Mouse (Mus musculus) thymus, adult 2 months (tissue): ENCODE results near the gene Kif1a. TPM values are rescaled to one million over a fixed set of nuclear protein-coding genes. Genes with fewer than 3 reads are reported as not detected.

Source experiments
- DNase-seq: peaks from one replicate; pipeline ENCODE4 v3.0.0; 2021
- H3K27ac ChIP-seq: fragments of 200-500 bp; 2 replicates; pipeline ENCODE4 v1.5.1; 2012; ENCODE audit warnings: low read length, control low read depth; ENCODE audit not compliant: control insufficient read depth, insufficient read depth
- H3K27me3 ChIP-seq: fragments of 200-500 bp; 2 replicates; pipeline ENCODE4 v1.6.1; 2012; ENCODE audit warnings: mild to moderate bottlenecking, low read length, moderate library complexity, mixed read lengths; ENCODE audit not compliant: control insufficient read depth, insufficient read depth
- H3K36me3 ChIP-seq: fragments of 200-500 bp; 2 replicates; pipeline ENCODE4 v1.6.1; 2012; ENCODE audit warnings: mild to moderate bottlenecking, low read length, moderate library complexity; ENCODE audit not compliant: control insufficient read depth, insufficient read depth
- H3K4me1 ChIP-seq: fragments of 200-500 bp; replicated peaks from 2 replicates; pipeline ENCODE4 v1.6.1; 2012; ENCODE audit warnings: low read length; ENCODE audit not compliant: control insufficient read depth, insufficient read depth
- H3K4me3 ChIP-seq: fragments of 200-500 bp; 2 replicates; pipeline ENCODE4 v1.5.1; 2012; ENCODE audit warnings: mild to moderate bottlenecking, low read length, control low read depth, moderate library complexity; ENCODE audit not compliant: control insufficient read depth, insufficient read depth
- CTCF ChIP-seq: fragments of 200-500 bp; IDR thresholded peaks from 2 replicates; pipeline ENCODE4 v1.5.1; 2012; ENCODE audit warnings: mild to moderate bottlenecking, control low read depth, low read length, moderate library complexity, borderline replicate concordance; ENCODE audit not compliant: control insufficient read depth, poor library complexity, insufficient read depth; ENCODE audit errors: extremely low read depth
- POLR2A ChIP-seq: fragments of 200-500 bp; IDR thresholded peaks from 2 replicates; pipeline ENCODE4 v1.6.1; 2012; ENCODE audit warnings: mild to moderate bottlenecking, low read length, control low read depth, moderate library complexity; ENCODE audit not compliant: control insufficient read depth, poor library complexity, insufficient read depth; ENCODE audit errors: extremely low read depth
- WGBS: fragments of 180-500 bp; shearing (Covaris S2); methylation state at CpG from one replicate; pipeline ENCODE4 v1.1.7; 2018; 5-methylcytosine and 5-hydroxymethylcytosine counted together
- polyA plus RNA-seq: library from polyadenylated mRNA; depleted of rRNA; stranded (reverse); fragments of >200 nt; gene quantifications from 2 replicates; pipeline ENCODE4 v1.2.3, GENCODE M21; 2012

The Kif1a gene
- polyA plus RNA-seq, 1 experiment = 2.0 TPM

DNA sequence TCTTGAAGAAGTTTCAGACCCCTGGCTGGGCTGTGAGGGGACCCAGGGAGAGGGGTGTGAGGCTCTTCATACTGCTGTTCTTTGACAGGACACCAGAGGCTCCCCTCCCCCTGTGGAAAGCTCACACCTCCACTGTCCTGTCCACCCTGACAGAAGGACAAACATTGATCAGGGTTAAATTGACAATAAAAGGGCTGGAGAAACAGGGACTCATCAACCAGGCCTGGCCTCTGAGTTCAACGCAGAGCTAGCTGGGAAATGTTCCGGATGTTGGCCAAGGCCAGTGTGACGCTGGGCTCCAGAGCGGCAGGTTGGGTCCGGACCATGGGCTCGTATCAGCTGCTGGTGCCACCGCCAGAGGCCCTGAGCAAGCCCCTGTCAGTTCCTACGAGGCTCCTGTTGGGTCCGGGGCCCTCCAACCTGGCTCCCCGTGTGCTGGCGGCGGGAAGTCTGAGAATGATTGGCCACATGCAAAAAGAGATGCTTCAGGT is 33.3 kb upstream of the Kif1a start, which contains the start of gene Agxt:
Gene Agxt (plus strand): TSS at position 205 of the 491 bp plus-strand sequence.
- DNase-seq = no peak
- Histone ChIP-seq H3K4me1 (no peaks in the 10 kb centered on the region), H3K27me3 (no peaks in the 10 kb centered on the region), H3K4me3 (no peak within 1 kb of the TSS), H3K27ac (no peak within 1 kb of the TSS), H3K36me3 (no peaks in the 10 kb centered on the region)
- TF ChIP-seq CTCF (no peak), POLR2A (no peak)
- 89% methylated on average over 12 of the region's 12 CpGs for WGBS

DNA sequence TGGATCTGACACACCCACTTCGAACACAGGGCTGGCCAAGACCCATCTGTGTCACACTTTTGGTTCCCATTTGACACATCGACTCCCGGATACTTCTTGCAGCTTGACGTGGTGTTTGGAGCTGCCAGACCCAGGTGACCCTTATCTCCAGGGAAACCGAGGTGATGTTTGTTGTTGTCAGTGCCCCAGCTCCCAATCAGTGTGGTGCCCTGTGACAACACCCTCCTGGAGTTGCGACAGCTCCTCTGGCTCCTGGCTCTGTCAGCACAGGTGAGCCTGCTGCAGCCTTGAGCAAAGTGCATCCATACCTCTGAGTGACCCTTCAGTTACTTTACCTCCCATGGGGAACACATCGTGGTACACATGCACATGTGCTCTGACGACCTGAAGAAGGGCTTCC is 30.9 kb upstream of the Kif1a start:
- no peak overlapping the region for H3K4me3 ChIP-seq
- no peaks in the 10 kb centered on the region for H3K4me1 ChIP-seq
- H3K36me3 ChIP-seq = no peaks in the 10 kb centered on the region
- no peak overlapping the region for H3K27ac ChIP-seq
- no peaks in the 10 kb centered on the region for H3K27me3 ChIP-seq
- DNase-seq = no peak
- 72% methylated on average over 8 of the region's 8 CpGs for WGBS
- no peak for TF ChIP-seq POLR2A
- no peak for TF ChIP-seq CTCF

DNA sequence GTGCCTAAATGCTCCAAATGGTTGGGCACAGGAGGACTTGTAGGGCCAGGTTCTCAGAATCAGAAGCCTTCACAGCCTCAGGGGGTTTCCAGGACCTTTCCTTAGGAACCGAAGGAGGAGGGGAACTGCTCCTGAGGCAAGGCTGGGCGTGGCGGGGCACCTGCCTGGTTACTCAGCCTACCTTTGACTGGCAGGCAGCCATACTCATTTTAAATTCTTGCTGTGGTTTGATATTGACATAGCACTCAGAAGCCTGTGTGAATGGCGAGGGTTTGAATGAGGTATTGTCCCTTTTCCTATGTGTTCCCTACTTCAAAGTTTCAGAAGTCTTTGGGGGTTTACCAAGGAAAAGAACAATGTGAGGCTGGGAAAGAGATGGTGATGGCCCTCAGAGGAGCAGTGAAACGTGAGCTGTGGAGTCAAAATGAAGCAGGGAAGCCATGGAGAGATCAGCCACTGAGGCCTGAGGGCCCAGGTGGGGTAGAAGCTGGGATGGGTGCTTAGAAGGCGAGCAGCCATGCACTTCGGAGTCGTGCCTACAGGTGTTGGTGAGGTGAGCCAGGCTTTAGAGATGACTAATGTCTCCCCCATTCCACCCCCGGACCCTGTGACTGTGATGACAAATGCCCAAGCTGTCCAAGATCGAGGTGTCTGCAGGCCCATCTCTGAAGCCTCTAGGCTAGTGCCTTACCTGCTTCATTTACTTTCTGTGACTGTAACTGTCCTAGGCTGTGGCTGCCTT is 28.7 kb upstream of the Kif1a start:
- no peaks in the 10 kb centered on the region for H3K4me1 ChIP-seq
- H3K27ac ChIP-seq = no peak overlapping the region
- DNase-seq = no peak
- TF ChIP-seq CTCF (no peak), POLR2A (no peak)
- no peak overlapping the region for H3K4me3 ChIP-seq
- H3K27me3 ChIP-seq = no peaks in the 10 kb centered on the region
- H3K36me3 ChIP-seq = no peaks in the 10 kb centered on the region
- 82% methylated on average over 10 of the region's 10 CpGs for WGBS

DNA sequence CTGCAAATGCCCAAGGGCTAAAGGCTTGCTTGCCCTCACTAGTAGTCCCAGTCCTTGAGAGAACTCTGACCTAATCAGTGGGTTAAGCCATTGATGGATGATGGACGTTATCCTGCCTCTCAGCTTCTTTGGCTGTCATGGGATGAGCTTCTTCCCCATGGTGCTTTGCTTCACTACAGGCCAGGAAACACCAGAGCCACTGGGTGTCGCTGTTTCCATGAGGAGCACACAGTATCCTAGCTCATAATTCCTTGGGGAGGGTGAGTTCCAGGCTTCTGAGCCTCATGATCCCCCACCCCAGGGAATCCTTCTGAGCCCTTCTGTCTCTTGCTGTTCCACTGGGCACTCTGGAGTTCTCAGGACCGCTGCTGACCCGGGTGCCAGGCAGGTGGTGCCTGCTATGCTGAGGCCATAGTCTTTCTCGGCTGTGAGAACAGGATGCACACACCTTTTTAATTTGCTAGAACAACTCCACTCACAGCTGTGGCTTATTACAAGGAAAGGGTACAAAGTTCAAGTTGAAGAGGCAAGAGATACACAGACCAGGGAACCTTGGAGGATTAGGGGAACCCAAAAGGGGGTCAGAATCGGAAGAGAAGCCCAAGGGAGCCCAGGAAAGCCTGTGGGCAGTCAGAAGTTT is 27.1 kb upstream of the Kif1a start:
- no peaks in the 10 kb centered on the region for H3K4me1 ChIP-seq
- DNase-seq = no peak
- TF ChIP-seq CTCF (no peak), POLR2A (no peak)
- H3K4me3 ChIP-seq = no peak overlapping the region
- H3K36me3 ChIP-seq = no peaks in the 10 kb centered on the region
- H3K27ac ChIP-seq = no peak overlapping the region
- whole genome bisulfite sequencing = 44% methylated on average over 6 of the region's 6 CpGs
- H3K27me3 ChIP-seq = no peaks in the 10 kb centered on the region

GRCm38 (mm10) chr1:93128209-93128608 is 26.5 kb upstream of the Kif1a start:
- Histone ChIP-seq H3K4me1 (no peaks in the 10 kb centered on the region), H3K27ac (no peak overlapping the region), H3K27me3 (no peaks in the 10 kb centered on the region), H3K36me3 (no peaks in the 10 kb centered on the region), H3K4me3 (no peak overlapping the region)
- TF ChIP-seq CTCF = no peak
- no peak for TF ChIP-seq POLR2A
- DNase-seq = no peak
- 91% methylated on average over 8 of the region's 8 CpGs for WGBS

DNA sequence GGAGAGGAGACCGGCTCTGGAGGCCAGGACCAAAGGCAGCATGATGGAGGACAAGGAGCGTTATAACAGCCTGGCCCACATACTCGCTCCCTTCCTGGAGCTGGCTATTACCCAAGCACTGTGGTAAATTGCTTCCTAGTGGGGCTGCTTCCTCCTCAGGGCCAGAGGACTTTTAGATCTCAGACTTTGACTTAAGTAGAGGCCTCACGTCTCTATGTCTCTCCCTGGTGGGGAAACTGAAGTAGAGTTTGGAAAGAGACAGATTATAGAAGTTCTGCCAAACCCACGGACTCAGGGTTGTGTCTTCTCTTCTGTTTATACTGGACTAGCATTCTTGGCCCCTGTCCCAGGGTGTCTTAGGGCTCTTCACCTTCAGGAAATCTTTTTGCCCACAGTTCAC is 23.5 kb upstream of the Kif1a start:
- H3K4me3 ChIP-seq = no peak overlapping the region
- H3K36me3 ChIP-seq = no peaks in the 10 kb centered on the region
- no peak for TF ChIP-seq CTCF
- TF ChIP-seq POLR2A = no peak
- H3K27me3 ChIP-seq = no peaks in the 10 kb centered on the region
- H3K27ac ChIP-seq = no peak overlapping the region
- no peaks in the 10 kb centered on the region for H3K4me1 ChIP-seq
- DNase-seq = no peak
- 21% methylated on average over 5 of the region's 5 CpGs for WGBS

DNA sequence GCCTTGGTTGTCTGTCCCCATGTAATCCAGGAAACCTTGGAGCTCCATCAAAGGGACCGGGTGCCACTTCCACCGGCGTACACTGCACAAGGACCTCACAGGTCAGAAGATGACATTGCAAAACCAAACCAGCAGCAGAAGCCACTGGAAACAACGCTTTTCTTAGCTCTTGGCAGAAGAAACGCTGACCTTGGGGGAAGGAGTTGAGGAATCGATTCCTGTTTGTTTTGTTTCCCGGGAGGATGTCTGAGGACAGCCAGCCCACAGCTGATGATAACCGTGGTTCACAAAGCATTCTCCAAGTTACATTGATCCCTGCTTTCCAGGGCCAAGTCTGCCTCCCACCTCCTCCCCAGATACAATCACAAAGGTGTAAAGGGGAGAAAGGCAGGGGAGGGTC is 22.3 kb upstream of the Kif1a start:
- no peak overlapping the region for H3K27ac ChIP-seq
- no peak overlapping the region for H3K4me3 ChIP-seq
- H3K36me3 ChIP-seq = no peaks in the 10 kb centered on the region
- H3K4me1 ChIP-seq = no peaks in the 10 kb centered on the region
- H3K27me3 ChIP-seq = no peaks in the 10 kb centered on the region
- DNase-seq = no peak
- WGBS = 57% methylated on average over 8 of the region's 8 CpGs
- no peak for TF ChIP-seq CTCF
- TF ChIP-seq POLR2A = no peak
